Mouse (Mus musculus) induced T-regulatory cell, adult 2 months (primary cell): Measurements from ENCODE around the gene Prdx5.

Experiments
- DNase-seq: peaks from one replicate; pipeline ENCODE4 v3.0.0-alpha.2; 2012; ENCODE audit warnings: low read depth

Gene Prdx5

DNA sequence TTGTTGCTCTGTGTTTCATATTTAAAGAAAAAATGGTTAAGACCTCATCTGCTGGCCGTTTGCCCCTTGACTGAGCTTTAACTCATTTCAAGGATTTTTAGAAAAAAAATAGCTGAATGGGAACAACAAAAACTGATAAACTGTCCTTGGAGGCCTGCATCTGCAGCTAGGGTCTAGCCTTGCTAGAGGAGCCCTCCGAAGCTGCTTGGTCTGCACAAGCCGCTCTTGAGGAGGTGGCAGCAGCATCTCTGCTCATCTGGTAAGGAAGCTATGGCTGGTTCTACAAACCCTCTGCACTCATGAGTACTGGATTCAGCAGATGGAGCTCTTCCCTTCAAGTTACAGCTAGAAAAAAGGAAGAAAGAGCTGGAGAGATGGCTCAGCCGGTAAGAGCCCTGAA, 31.9 kb downstream of the Prdx5 start:
- DNase-seq = no peak

DNA sequence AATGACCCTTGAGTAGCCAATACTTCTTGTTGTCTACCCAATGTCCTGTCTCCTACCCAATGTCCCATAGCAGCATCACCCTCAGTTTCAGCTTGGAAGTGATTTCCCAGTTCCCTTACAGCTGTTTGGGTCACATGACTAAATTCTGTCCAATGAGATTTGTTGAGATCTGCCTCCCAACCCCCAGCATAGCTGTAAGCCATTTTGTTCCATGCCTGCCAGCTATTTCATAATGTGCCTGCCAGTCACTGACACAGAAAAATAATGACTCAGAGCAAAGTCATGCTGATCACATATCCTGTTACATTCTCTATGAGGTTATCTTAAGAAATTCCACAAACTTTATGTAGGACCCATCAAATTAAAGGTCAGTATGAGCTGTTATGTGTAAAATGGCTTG, 33.1 kb downstream of the Prdx5 start:
- DNase-seq = no peak

DNA sequence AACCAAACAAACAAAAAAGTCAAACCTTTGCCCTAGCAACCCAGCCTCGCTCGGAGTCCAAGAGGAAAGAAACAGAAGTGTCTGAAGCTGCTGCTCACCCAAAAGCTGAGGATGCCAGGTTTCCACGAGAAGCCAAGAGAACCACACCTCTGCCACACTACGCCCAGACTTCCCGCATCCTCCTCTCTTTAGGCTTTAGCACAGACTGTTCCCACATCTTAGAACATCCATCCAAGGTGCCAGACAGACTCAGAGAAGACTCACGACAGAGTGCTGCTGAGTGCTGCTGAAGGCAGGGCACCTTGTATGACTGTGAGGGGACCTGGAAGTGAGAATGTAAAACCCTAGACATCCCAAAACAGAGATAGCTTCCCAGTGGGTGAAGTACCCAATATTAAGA, 34.1 kb downstream of the Prdx5 start:
- DNase-seq = no peak

DNA sequence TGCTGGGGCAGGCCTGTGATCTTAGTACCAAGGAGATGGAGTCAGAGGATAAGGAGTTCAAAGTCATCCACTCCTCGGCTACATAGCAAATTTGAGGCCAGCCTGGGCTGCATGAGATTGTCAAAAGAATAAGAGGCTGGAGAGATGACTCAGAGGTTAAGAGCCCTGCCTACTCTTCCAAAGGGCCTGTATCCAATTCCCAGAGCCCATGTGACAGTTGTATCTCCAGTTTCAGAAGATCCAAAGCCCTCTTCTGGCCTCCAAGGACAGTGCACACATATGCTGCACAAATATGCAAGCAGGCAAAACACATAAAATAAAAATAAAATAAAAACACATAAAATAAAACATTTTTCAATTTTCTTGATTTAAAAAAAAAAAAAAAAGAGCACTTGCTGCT, 35.6 kb downstream of the Prdx5 start:
- no peak for DNase-seq

DNA sequence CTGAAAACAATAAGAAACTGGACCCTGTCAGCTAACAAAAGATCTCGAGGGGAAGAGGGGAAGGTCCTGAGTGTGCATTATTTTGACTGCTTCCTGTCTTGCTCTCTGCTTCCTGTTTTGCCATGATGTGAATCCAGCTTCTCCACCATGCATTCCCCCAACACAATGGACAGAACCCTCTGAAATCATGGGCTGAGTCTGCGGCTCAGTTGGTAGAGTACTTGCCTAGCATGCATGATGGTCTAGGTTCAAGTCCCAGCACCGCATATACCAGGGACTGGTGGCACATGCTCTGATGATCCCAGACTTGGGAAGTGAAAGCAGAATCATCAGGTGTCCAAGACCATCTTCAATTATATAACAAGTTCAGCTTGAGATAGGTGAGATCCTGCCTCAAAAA, 37.2 kb downstream of the Prdx5 start:
- DNase-seq = no peak

DNA sequence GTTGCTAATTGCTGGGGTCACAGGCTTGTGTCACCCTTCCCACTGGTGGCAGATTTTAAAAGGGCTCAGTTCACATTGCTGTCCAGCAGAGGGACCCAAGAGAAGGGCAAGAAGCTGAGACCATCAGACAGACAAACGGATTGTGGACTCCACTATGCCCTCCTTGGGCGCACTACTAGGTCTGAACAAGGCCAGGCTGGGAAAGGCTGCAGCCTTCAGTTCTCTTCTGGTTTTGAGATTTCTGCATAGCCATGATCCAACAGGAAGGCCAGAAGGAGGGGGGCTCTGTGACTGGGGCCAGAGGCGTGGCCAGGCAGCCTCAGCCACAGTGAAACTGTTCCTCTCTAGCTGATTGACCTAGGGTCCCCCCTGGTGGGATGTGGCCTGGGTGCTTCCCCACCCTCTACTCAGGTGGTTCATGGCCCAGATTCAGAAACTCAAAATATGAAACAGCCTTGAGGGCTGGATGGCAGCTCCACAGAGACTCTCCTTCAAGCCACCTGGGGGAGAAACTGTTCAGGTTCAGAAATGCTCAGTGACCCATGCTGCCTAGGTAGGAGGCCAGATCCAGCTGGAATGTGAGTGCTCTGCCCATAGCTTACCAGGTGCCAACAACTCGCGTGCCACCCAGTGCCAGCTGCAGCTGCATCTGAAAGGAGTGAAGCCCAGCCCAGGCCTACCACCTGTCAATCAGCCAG, 38.2 kb downstream of the Prdx5 start:
- peak; percentile 76 for DNase-seq

DNA sequence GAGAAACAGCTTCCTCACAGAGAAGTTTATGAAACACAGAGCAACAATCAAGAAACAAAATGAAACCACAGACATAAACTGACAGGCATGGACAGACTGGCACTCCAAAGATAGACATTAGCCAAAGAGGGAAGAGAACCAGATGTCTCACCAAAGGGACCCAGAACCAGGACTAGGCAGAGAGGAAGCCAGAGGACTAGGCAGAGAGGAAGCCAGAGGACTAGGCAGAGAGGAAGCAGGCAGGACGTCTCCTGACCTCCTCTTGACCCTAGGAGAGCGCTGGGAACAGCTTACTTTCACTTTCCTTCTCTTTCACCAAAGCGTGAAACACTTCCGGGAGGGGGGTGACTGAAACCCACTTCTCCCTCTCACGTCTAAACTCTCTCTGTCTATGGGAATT, 40.6 kb downstream of the Prdx5 start:
- peak; percentile 80 for DNase-seq

DNA sequence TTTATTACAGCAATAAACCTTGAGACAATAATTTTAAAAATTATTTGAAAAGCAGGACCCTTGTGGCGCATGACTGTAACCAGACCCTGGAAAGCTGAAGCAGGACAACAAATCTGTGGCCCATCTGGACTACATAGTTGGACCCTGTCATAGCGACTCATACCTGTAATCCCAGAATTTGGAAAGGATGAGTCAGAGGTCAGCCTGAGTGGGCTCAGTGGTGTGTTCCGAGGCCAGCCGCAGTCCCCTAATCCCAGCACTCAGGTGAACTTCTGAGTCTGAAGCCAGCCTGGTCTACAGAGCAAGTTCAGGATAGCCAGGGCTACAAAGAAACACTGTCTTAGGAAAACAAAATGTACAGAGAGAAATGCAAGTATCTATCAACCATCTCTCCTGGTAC, 48.5 kb downstream of the Prdx5 start:
- DNase-seq = no peak

DNA sequence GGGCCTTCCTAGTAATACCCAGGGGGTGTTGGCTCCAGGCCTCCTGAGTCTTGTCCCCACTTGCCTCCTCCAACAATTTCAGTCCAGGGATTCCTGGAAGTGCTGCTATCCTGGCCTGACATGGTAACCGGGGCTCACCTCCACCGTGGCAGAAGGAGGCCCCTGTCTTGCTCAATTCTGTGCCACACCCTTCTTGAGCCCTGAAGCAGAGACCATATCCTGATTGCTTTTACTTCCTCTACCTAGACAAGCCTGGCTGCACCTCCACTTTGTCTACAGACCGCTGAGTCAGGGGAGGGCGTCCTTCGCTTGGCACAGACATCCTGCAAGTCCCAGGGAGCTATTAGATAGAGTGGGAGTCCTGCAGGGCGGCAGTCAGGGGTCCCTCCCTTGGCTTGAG, 49.2 kb downstream of the Prdx5 start:
- no peak for DNase-seq

DNA sequence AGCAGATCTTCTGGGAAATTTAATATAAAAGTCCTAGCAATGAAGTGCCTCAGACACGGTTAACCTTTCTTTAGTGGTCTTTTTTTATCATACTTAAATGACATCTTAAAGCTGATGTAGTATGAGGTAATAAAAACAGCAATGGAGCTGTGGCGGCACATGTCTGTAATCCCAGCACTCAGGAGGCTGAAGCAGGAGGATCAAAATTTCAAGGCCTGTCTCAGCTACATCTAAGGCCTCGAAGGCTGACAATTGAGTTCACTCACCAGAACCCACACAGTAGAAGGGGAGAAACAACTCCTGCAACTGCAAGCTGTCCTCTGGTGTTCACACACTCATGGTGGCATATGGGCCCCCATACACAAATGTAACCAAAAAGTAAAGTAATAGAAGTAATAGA, 49.9 kb downstream of the Prdx5 start:
- DNase-seq = no peak

DNA sequence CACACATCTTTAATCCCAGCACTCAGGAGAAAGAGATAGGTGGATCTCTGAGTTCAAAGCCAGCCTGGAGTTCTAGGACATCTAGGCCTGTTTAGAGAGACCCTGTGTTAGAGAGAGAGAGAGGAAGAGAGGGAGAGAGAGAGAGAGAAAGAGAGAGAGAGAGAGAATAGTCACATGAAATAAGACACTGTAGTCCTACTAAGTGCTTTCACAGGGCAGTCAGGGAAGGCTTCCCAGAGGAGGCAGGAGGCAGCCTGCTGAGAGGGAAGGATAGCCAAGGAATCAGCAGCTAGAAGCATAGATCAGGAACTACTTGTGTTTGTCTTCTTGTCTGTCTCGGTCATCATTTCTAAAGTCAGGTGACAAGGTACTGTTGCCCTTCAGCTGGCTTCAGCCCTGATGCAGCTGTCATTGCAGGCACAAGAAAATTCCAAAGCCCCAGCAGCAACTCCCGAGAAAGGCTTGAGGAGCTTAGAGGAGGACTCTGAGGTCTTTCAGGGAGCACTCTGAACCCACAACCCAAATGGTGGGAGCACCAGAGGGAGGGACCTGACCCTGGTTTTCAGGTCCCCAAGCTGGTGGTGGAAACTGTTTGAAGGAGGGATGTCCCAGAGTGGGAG, 50.8 kb downstream of the Prdx5 start:
- no peak for DNase-seq

DNA sequence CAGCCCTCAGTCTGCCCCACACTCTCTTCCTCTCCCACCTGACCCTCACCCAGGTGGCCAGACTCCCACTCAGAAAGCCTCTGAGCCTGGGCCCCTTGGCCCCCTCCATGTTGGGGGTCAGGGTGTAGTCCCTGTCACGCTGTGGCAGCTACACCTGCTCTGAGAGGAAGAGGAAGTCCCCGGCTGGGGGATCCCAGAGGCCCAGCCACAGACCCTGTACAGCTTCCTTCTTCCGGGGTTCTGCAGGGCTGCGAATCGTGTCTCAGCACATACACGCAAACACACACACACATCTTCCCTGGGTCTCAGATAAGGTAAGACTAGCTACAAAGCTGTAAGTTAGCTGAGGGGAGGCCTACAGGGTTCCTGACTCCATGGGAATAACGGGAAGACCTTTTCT, 51.9 kb downstream of the Prdx5 start, which contains the start of gene Ccdc88b:
TSS of gene Ccdc88b (minus strand) at position 181 of the 400 bp plus-strand sequence.
- DNase-seq = peak; percentile 91

DNA sequence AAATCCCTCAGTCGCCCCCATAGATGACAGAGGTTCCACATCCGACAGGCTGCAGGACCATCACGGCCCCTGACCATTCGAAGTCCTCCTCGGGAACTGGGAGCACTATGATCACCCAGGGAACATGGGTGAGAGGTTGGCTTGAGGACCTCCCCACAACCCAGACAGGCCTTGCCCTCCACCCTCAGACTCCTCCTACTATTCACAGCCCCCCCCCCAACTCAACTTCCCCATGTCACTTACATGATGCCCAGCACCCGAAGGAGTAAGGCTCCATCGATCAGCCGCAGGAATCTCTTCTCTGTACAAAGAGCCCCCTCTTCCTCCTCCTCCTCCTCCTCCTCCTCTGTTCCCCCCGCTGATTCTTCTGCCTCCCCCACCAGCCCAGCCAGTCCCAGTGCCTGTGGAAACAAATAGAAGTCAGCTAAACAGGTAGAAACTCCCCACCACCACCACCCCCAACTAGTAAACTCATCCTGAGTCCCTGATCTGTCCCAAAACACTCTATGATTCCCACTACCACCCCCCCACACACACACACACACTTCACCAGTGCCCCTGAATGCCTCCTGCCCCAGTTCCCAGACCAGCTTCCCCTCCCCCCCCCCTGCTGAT, 52.4 kb downstream of the Prdx5 start:
- DNase-seq = peak; percentile 53

DNA sequence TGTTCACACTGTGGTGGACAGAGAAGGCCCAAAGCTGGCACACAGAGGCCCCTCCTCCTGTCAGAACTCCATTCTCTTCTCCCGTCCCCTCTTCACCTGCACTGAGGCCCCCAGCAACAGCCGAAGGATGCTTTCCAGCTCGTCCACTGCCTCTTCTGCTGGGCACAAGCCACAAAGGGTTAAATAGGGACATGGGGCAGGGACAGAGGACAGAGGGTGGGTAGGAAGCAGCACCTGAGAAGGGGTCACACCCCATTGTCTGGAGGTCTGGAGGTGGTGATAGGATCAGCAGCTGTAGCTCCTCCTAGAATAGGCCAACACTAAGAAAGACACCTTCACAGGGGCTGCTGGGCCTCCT, 52.9 kb downstream of the Prdx5 start:
- DNase-seq = no peak
